Mouse (Mus musculus) lung, adult 2 months (tissue): ENCODE data around the gene Slc16a14.

Experiments
- CTCF ChIP-seq: fragments of 200-500 bp; IDR thresholded peaks from 2 replicates; pipeline ENCODE4 v1.5.1; 2011; ENCODE audit warnings: mild to moderate bottlenecking, low read length, control low read depth; ENCODE audit not compliant: insufficient read depth
- POLR2A ChIP-seq: fragments of 200-500 bp; IDR thresholded peaks from 2 replicates; pipeline ENCODE4 v1.6.1; 2011; ENCODE audit warnings: low read depth, mild to moderate bottlenecking, control low read depth, low read length, borderline replicate concordance; ENCODE audit errors: extremely low read depth

GRCm38 (mm10) chr1:84872105-84872504 lies 62.8 kb downstream of the Slc16a14 start:
- TF ChIP-seq CTCF (no peak), POLR2A (no peak)
